Mouse (Mus musculus) cerebellum, adult 9-11 months (tissue): ENCODE measurements around the gene Cpa1.

Experiments
- DNase-seq: peaks from one replicate; pipeline ENCODE4 v3.0.0; 2022

Gene Cpa1

DNA sequence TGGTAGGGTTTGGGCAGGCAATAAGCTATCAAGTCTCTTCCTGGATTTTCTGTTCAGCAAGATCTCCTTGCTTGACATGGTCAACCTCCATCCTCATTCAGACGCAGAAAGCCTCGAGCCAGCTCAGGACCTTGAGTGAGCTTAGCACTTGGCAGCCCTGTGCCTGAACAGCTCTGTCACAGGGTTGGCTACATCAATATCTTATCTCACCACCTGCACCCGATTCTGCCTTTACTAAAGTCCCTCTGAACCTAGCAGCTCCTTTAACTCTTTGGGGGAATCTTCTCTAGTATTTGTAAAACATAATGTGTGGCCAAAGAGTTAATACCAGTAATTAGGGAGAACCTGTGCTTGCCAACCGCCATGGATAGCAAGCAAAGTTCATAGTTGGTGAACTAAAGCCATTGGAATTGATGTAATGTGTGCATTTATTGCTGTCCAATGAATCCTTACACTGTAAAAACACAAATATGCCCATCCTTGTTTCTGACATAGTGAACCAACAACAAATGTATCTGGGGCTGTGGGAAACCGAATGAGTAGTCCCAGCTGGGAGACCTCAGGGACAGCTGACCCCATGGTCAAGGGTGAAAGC lies at the start of gene Cpa1:
Cpa1 (plus strand) TSS at position 545 of the 595 bp plus-strand sequence.
- DNase-seq, result no peak

DNA sequence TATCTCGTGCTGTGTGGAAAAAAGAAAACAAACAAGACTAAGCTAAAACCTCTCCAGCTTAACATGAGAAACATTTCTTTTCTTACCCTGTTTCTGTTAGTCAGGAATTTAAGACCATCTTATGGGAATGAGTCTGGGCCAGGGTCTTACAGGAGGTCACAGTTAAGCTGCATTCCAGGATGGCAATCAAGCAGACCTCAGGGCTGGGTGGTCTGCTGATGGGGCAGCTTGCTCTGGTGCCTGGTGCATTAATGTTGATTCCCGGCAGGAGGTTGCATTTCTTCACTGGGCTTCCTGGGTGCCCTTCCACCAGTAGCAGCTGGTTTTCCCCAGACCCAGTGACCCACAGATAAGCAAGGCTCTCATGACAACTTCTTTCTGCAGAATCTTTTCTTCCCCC lies 49.2 kb upstream of the Cpa1 start:
- DNase-seq, result no peak

DNA sequence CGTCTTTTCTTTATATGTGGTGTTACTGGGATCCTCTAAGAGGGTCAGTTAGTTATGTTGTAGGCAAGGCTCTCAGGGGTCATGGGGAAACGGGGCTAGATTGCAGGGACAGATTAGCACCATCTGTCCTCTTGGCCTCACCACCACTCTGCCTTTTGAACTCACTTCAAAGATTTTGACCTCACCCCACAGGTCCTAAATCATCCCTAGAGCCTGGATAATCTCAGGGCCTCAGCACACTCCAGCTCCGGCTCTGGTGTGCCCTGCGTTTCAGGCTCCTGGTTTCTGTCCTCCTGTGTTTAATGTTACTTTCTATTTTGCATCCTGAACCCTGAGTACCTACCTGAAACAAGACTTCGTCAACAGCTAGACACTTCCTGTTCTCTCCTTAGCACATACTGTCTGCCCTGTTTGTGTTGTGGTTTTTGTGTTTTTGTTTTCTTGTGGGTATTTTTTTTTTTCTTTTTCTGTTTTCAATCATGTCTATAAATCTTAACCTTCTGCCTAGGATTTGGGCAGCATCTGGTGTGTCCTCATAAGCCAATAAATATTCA lies 47.1 kb upstream of the Cpa1 start:
- DNase-seq, result no peak

DNA sequence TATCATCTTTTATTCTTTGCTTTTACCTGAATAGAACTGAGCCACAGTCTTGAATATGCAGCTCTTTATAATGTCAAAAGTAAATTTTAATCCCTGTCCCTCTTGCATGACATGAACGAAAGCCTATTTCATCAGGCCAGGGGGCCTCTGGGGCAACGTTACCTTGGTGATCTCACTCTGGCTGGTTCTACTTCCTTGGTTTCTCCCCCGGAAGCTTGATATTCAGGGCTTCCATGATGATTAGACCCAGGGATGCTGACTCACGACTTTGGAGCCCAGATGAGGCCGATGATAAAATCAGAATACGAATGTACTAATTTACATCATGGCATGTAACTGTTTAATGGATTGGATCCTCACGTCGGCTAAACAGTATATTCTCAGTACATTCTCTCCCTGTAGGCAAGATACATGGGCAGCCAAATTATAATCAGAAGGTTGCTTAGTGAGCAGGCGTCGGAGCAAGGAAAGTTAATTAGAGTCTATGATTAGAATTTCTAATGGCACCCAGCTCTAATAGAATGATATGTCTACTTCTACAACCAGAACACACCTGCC lies 46.5 kb upstream of the Cpa1 start:
- DNase-seq, result no peak

DNA sequence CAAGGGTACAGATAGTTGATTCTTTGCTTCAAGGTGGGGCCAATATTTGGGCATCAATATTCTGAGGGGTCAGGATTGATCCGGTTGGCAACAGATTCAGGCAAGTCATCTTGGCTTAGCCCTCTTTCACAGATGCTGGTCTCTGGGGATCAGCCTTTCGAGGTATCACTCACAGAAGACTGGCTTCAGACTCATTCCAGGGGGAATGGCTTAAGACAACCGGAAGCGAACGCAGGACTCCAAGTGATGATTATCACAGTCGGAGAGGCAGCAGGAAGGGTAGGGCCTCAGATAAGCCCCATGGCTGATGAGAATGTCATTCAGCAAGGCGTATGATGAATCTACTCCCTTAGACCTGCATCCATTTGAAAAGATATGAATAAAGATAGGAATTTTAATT lies 44.7 kb upstream of the Cpa1 start:
- no peak for DNase-seq

DNA sequence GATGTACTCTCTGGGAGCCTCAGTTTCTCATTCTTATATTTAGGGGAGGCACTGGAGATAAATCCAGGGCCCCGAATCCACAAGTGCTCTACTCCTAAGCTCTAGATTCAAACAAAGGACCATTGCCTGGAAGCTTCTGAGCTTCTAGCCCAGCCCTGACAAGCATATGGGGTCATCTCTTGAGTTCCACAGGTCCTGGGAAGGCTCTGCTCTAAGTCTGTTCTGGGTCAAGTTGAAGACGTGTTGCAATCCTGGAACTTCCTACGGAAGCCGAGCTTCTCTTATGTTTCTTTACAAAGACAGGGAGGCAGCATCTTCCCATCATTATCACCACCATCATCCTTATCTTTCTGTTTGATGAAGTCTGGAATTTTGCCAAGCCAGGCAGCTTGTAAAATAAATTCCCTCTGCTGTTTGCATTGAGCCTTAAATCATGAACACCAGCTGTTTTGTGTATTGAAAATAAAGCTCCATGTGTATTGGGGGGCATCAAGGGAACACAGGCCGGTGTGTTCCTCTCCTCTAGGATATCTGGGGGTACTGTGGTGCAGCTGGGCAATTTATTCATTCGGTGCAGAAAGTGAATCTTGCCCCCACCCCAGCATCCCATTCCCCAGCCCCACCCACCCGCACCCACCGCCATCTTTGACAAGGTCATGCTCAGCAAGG lies 42.7 kb upstream of the Cpa1 start:
- DNase-seq, result no peak

DNA sequence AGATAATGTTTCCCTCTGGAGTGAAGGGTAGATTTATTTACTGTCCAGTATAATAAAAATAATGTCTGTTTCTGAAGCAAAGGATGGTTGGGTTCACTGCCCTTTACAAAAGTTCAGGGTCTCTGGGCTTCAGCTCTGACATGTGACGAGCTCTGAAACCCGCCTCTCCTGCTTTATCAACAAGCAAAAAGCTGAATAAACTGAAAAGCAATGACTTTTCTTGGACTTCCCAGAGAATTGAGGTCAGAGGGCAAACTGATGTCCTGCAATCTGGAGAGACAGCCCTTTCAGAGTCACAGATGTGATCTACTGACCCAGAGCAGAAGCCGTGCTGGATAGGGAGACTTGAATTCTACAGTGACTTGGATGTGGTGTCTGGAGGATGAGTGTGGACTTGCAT lies 39.0 kb upstream of the Cpa1 start:
- no peak for DNase-seq

DNA sequence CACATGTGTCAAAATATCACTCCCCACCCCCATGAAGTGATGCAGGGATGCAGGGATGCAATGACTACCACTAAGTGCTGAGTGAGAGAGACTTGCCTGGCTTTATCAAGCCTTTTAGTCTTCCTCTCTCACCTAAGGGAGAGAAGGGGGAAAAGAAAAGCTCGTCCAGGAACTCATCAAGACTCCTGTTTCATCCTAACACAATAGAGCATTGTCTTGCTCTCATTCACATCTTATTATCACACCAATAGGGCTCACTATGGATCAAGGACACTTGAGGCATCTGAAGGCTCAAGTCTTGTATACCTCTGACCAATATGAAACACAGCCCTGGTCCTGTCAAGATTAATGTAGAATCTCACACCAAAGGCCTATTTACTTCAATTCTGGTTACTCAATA lies 38.0 kb upstream of the Cpa1 start:
- no peak for DNase-seq

DNA sequence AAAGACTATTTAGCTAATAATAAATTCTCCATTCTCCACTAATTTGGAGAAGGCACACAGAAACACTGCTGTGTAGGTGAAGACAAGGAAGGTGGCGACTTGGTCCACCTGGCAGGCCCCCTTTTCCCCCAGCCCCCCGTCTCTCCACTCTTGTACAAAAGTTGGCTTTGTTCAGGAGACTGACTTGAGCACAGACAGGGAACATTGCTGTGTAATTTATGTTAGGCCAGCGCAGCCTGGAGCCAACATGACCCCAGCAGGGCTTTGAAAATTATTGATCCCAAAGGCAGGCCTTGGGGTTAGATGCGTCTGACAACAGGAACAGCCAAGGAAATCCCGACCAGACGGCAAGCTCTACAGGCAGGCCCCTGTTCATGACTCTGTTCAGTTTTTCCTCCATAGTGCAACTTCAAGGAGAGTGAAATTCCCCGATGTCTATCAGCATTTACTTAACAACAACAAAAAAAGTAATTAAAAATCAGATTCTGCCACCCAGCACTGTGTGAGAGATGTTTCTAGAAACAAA lies 34.6 kb upstream of the Cpa1 start:
- no peak for DNase-seq

DNA sequence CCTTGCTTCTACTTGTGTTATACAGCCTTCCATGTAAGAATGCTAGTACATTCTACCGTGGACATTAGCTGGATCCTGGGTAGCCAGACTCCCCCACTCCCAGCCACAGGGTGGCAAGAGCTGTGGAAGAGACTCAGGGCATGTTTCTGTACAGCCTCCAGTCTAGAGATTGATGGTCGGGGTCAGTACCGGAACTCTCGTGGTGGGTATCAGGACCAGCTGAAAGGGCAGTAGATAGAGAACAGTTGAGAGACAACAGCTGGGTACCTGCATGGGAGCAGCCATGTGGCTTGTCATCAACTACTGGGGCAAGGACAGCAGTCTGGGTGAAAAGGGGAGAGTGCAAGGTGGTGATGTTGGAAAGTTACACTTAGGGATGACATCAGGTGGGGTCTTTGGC lies 33.9 kb upstream of the Cpa1 start:
- DNase-seq, result no peak

DNA sequence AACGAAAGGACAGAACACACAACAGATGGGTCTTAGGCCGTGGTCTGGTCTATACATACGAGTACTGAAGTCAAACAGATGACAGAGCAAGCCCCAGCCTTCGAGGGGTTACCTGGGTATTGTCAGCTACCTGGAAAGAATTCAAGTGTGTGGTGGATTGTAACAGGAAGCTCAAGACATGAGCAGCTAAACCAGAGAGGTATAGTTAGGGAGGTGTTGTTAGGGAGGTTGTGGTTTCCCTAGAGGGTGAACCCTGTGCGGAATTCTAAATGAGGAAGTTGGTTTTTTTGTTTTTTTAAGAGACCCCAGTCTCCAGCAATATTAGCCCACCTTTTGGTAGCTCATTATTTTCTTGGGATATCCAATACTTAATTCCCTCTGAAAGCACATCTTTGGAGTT lies 33.3 kb upstream of the Cpa1 start:
- no peak for DNase-seq

DNA sequence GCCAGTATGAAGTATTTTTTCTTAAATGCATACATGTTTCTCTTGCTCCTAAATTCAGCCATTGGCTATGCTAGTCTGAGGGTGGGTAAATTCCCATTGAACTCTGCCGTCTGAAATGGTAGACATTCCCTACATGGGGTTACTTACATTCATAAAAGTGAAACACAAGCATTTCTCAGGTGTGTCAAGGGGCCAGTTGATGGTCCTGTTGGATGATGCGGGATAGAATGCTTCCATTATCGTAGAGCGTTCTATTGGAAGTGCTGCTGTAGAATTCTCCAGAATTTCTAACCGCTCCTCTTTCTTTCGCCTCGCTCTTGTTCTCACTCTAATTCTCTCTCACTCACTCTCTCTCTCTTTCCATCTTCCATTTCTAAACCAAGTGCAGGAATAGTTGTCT lies 28.3 kb upstream of the Cpa1 start, which contains the start of gene Cpa5:
Cpa5 (plus strand) TSS at position 301 of the 400 bp plus-strand sequence.
- DNase-seq, result no peak

DNA sequence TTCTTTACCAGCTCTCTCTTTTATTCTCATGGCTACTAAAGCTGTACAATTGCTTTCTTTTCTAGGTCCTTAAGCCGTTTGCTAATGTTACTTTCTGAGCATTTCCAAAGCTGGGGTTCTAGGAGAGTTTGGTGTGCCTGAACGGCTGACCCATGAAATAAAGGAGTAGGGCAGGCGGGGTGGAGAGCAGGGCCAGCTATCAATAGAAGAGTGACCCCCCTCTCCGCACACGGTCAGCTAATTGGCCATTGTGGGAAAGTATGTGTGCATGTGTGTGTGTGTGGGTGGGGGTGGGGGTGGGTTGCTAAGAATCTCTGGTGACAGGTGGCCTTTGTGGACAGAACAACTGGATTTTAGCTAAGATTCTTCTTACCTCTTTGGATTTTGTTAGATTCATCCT lies 27.8 kb upstream of the Cpa1 start:
- DNase-seq, result no peak

DNA sequence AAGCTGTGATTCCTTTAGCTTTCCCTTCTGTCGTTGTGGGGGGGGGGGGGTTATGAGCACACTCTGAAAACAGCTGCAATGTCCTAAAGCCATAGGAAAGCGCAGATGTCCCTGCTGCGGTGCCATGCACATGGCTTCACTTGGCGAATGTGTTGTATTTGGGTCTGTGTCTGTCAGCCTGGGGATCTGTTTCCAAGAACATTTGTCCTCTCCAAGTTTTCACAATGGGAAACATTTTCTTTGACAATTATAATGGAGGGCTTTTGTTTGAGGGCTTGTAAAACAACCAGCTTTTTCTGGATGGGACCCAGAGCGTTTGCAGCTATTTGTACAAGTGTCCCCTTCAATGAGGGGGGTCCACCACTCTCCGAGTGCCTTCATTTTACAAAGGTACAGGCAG lies 24.8 kb upstream of the Cpa1 start:
- no peak for DNase-seq

DNA sequence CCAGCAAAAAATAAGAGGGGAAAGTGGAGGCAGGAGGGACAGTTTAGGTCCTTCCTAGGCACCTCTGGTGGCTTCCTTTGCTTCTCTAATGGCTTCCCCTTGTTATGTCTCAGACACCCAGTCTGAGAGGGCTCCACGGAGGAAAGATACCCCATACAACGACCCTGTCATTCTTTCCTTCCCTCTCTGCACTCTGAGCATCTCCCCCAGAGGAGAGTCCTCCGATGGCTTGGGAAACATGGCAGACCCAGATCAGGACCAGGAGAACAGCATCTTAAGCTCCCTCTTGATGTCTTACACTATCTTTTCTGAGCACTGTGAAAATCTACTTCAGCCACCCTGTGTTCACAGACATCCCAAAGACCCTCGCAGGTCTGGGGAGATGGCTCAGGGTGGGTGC lies 23.3 kb upstream of the Cpa1 start:
- DNase-seq, result no peak

DNA sequence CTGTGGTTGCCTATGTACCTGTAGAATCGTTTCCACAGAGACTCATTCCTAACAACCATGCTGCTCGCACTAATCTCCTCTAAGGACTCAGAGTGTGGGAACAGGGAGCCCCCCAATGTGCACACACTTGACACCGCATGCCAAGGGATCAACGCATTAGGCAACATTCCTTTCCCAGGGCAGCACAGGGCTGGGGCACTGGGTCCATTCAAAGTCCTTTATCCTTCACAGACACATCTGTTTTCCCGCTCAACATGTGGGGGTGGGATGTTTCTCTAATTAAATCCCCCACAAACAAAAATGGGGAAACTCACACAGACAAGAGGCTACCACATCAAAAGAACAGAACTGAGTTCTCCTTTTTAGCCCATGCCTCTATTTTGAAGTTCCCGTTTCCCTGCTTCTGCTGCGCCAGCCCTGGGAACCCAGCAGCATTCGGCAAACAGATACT lies 22.5 kb upstream of the Cpa1 start:
- DNase-seq, result no peak

DNA sequence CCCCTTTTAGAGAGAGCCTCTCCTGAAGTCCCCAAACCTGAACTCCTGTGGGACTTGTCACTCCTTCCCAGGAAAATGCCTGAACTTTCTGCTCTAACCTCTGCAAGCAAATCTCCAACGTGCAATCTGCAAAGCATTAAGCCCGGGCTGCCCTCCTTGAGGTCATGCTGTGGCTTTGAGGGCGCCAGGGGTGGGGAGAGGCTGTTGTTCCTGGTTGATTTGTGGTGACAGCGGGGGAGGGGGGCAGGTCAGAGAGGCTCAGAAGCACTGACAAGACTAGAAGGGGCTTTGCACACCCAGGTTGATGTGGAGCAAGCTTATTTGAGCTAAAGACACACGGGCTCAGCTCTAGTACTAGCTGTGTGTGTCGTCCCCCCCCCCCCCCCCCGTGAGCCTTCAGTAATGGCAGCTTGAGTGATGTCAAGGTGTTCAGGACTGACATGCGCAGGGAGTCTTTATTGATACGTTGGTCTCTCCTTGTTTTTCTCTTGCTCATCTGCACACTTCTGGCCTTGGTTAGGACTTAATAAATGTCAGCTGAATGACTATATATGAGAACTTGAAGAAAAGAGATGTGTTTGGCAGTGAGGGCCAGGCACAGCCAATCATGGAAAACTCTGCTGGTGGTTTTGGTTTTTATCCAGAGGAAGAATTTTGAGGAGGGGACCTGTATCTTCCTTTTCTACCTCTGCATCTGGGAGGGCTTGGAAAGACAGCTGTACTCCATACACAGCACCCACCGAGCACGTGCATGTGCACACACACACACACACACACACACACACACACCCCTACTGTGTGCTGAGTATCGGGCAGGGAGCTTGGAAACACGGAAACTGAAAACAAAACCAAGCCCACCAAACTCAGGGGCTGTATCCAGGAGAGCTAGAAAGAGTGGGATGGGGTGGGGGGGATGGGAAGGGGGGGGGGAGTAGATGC lies 21.7 kb upstream of the Cpa1 start:
- DNase-seq, result no peak

DNA sequence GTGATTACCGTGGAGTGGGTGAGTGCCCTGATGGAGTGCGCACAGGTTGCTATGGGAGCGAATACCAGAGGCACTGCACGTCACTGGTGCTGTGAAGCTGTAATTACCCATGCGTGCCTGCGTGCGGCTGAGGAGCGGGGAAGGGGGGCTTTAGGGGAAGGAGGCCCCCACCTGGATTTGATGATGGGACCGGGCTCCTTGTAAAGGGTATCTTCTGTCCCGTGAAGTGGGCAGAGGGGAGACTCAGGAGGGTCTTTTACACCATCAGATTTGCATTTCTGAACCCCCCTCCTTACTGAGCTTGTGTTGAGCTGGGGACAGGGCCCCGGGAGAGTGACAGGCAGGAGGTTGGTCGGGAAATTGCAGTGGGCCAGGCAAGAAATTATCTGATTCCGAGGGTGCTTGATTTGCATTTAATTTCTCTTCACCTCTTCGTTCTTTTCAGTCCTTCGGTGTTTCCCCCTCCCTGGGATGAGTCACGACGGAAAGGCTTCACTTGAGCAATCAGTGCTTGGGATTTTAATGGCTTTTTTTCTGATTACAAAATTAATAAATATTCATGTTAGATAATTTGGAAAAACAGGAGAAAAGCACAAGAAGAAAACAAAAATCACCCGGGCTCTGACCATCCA lies 20.9 kb upstream of the Cpa1 start:
- no peak for DNase-seq

DNA sequence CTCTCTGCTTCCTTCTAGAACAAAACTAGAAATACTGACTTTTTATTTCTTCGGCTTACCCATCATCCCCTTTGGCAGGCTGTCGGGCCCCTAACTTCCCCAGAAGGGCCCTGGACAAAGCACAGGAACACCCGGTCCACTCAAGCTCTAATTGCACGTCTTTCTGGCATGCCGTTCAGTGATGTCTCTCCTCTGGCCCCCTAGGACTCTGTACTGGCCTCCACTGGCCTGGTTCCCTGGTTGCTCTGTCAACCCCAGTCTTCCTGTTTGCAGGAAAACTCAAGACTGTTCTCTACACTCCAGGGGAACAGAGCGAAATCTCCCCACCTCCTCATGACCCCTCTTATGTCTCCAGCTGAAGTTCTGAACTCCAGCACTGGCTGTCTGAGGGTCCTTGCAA lies 20.3 kb upstream of the Cpa1 start:
- no peak for DNase-seq

DNA sequence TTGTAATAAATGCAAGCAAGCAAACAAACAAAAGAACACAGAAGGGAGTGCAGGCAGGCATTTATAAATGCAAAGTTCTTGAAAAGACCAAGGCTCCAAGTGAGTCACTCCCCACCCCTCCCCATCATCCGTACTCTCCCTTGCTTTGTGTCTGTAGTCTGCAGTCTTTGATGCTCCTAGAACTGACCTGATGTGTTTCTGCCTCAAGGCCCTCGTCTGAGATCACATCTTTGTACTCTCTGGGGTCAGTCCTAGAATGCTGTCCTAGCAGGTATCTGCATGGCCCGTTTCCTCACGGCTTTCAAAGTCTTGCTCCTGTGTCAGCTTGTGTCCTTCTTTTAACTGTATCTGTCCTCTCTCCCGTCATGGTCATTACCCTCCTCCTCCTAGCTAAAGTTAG lies 19.4 kb upstream of the Cpa1 start:
- no peak for DNase-seq

DNA sequence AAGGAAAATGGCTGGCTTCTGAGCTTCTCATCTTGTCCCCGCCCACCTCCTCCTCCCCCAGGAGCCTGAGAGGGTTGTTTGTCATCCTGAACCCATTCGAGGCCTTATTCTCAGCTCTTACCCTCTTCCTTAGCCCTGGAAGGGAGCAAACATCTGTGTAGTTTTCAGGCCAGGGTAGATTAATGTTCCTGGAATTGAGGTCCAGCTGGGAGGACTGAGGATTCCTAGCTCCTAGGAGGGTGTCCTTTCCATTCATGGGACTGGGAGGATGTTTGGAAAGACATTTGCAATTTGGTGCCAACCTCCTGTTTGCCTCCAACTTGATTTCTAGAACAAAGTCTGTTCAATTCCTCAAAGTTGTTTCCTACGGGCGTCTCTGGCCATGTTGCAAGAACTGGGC lies 18.4 kb upstream of the Cpa1 start:
- no peak for DNase-seq

DNA sequence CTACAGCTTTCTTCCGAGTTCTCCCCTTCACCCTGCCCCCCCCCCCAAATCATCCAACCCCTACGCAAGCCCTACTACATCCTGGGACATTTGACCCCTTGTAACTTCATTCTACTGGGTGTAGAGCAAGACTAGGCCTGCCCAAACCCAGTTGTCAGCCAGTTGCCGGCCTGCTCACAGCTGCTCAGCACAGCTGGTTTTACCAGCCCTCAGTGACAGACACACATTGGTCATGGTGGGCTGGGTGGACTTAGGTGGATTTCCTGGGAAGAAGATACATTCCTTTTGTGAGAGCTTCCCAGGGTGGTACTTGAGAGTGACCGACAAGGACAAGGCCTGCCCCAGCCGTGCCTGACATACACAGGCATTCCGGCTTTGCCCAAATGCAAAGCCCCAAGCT lies 18.0 kb upstream of the Cpa1 start:
- no peak for DNase-seq

DNA sequence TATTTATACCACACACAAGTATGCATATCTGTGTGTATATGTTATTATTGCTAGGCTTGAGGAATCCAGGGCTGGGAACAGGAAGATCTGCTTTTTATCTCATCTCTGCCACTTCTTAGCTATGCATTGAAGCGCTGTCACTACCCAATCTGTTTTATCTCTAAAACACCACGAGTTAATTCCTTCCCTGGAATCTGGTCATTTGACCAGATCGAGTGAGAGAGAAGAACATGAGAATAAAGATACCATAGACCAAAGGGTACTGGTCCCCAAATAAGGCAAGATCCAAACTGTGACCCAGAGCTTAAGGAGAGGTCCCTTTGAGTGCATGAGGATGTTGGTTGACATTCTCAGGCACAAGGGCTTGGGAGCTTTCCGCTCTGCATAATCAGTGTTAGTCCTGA lies 17.0 kb upstream of the Cpa1 start:
- no peak for DNase-seq
